In the genomic region with DNA sequence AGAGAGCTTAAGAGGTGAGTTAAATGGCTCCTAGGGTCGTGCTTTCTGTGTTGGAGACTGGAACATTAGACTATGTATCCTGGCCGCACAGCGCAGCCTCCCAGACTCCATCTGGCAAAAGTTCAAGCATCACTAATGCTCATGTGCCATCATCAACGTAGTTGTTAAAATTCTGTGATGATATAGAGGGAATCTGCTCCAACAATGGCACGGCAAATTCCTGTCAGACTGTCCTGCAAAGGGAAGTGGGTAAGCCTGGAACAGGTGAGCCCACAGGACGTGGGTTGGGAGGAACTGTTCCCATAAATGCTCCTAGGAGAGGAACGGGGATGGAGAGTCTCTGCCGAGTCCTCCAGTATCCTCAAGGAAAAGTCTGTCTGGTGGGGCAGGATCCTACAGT, we compare ENCODE assay signal across 28 mouse cellular contexts.
"Had no signal": no experiment of that assay in that cellular context is flagged by ENCODE, and none has a peak within 500 bp of the region (broad histone marks: within the 10 kb centered on the region; RNA-seq: fewer than 3 reads in every experiment).

No protein-coding gene starts in this region.

- H3K27ac ChIP-seq: limb, embryonic 10.5 days; limb, embryonic 12.5 days; limb, embryonic 13.5 days; limb, embryonic 15.5 days; liver, embryonic 12.5 days; liver, embryonic 13.5 days; liver, embryonic 14.5 days; liver, embryonic 15.5 days; lung, embryonic 15.5 days; macrophage; midbrain, embryonic 12.5 days; neural tube, embryonic 12.5 days had no signal

- ATAC-seq: liver, embryonic 12.5 days; liver, postnatal 0 days; lung, postnatal 0 days had no signal

- H3K9ac ChIP-seq: limb, embryonic 12.5 days; limb, embryonic 15.5 days; liver, embryonic 12.5 days; liver, embryonic 13.5 days; liver, embryonic 14.5 days; liver, embryonic 15.5 days; liver, postnatal 0 days; lung, embryonic 14.5 days; lung, embryonic 15.5 days; neural tube, embryonic 12.5 days had no signal

- H3K4me2 ChIP-seq: liver, embryonic 13.5 days; liver, embryonic 15.5 days had no signal

- H3K4me1 ChIP-seq: liver, embryonic 12.5 days; liver, embryonic 13.5 days; liver, embryonic 15.5 days; lung, embryonic 15.5 days had no signal

- H3K4me3 ChIP-seq: limb, embryonic 15.5 days; liver, embryonic 12.5 days; liver, embryonic 13.5 days; liver, embryonic 15.5 days; lung, embryonic 15.5 days; myocyte; neural tube, embryonic 12.5 days had no signal

- H3K9me3 ChIP-seq: limb, embryonic 10.5 days; limb, embryonic 12.5 days; limb, embryonic 13.5 days; limb, embryonic 15.5 days; liver, embryonic 12.5 days; liver, embryonic 13.5 days; liver, embryonic 15.5 days; lung, embryonic 15.5 days; megakaryocyte, embryonic 14.5 days; midbrain, embryonic 12.5 days; midbrain, embryonic 13.5 days; midbrain, embryonic 15.5 days; neural tube, embryonic 12.5 days had no signal

- H3K27me3 ChIP-seq: limb, embryonic 13.5 days; lung, embryonic 15.5 days; midbrain, embryonic 12.5 days; midbrain, embryonic 13.5 days; midbrain, embryonic 15.5 days; neural tube, embryonic 12.5 days had no signal

- DNase-seq: left cerebral cortex, postnatal 4 days; liver; liver, embryonic 13.5 days; liver, postnatal 0 days; lung, adult 18-20 months; lung, adult 2 months; lung, embryonic 14.5 days; lung, postnatal 10 days; lung, postnatal 14 days; lung, postnatal 36 days; lung, postnatal 4 days; midbrain, embryonic 14.5 days had no signal

- H3K36me3 ChIP-seq: limb, embryonic 10.5 days; limb, embryonic 12.5 days; limb, embryonic 13.5 days; limb, embryonic 15.5 days; liver, embryonic 12.5 days; liver, embryonic 13.5 days; liver, embryonic 15.5 days; lung, embryonic 15.5 days; midbrain, embryonic 12.5 days; midbrain, embryonic 13.5 days; midbrain, embryonic 15.5 days; neural tube, embryonic 12.5 days had no signal
